Mouse (Mus musculus) megakaryocyte progenitor cell, adult 5-6 weeks (primary cell): ENCODE results near the gene Glis3. TPM values are rescaled to one million over a fixed set of nuclear protein-coding genes. Genes with fewer than 3 reads are reported as not detected.
A peak's percentile ranks its signal among the peaks of the same experiment; 100 is the strongest.

ENCODE experiments used
- ATAC-seq: replicated peaks from 2 replicates; pipeline ENCODE4 v1.8.0; 2016; ENCODE audit warnings: mild to moderate bottlenecking, moderate TSS enrichment, inconsistent platforms; ENCODE audit not compliant: poor library complexity
- total RNA-seq, 2 experiments: library from RNA; stranded (forward) in 1 of 2; stranded (reverse) in 1 of 2; fragments of 157-497, 149-512 nt in 1 of 2; fragments of 200-1000 nt in 1 of 2; gene quantifications; 2 replicates each; pipeline versions ENCODE4 v1.2.3 to v1.2.4; 2015 to 2017

The Glis3 gene
- total RNA-seq (2015), result 5.8 and 8.5 TPM in 2 replicates
- 2.5 and 3.5 TPM in 2 replicates for total RNA-seq (2017)

GRCm38 (mm10) chr19:28679776-28680391 is at the start of gene Glis3:
TSS of gene Glis3 (minus strand) at chr19:28680077.
- ATAC-seq, result peak; percentile 82

DNA sequence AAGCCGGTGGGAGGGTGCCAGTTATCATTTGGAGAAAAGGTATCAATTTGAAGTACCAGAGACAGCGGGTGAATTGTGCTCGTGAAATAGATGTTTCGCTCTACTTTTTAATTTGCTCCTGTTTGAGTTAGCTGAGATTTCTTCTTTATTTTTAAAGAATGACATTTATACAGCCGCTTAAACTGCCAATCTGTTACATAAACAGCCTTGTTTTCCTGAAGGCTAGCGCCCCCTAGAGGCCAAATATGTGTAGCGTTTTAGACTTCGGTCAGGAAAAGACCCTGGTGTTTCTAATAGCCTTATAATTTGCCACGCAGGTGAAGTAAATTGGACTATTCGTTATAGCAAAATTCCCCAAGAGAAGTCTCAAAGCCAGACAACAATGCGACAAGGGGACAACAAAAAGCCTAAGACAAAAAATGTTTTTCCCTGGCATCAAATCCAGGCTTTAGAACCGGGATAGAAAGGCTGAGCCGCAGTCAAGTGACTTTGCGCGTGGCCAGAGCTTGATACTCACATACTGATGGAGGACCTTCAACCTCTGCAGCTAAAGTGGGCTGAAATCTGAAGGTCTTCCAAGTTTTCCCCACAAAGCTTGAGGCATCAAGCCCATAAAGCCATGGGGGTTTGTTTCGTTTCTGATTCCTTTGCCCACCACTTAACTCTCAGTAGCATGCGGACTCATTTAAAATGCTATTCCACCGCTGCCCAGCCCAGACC is 46.4 kb upstream of the Glis3 start:
- no peak for ATAC-seq

GRCm38 (mm10) chr19:28724641-28725040 is 44.8 kb upstream of the Glis3 start:
- no peak for ATAC-seq

- no peak for ATAC-seq
Measured at GRCm38 (mm10) chr19:28722626-28723025, 42.7 kb upstream of the Glis3 start.

GRCm38 (mm10) chr19:28721834-28722233 is 42.0 kb upstream of the Glis3 start:
- no peak for ATAC-seq

DNA sequence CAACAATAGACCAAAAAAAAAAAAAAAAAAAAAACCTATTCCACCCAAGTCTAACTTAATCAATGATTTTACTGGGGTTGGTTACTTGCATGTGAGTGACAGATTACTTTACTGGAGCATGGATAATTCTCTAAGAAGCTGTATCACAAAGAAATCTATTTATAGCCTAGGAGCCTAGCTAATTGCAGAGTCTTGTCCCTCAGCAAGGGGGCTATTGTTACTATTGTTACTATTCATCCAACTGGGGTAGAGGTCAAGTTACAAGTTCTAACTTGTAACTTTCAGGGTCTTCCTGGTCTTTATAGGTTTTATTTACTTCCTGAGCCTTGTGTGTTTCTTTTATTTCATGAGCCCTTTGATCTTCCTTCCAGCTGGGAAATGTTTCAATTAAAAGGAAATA is 40.1 kb upstream of the Glis3 start:
- ATAC-seq, result no peak

DNA sequence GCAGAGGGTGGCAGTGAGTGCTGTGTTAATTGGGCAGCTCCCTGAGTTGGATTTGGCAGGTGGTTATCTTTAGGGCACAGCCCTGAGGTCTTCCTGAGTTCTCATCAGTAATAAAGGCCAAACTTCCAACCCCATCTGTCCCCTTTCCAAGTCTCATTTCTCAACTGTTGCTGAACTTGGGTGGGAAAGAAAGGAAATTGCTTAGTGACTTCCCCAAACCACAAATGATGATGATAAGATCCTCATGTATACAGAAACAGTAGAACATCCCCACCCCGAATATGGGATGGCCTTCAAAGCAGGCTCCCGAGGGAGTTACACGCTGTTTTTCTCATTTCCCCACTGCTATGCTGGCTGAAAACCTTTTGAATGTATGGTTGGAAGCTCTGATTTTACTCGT is 34.8 kb upstream of the Glis3 start:
- no peak for ATAC-seq

- ATAC-seq, result no peak
Measured at GRCm38 (mm10) chr19:28697718-28698117, 17.8 kb upstream of the Glis3 start.

DNA sequence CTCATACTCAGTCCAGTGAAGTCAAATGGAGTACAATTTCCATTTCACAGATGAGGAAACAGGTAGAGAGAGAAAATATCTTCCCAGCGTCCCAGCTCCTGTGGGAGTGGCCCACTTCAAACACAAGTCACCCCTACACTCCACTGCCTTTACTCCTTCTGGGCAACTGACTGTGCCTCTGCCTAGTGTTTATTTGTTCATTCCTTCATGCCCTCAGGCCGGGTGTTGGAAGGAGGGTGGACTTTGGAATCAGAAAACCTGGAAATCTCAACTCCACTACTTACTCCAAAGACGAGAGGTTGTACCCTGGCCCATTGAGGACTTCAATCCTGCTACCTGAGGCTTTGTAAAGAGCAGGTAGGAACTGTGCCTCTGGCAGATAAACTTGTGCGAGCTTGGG is 6.5 kb upstream of the Glis3 start:
- no peak for ATAC-seq

- ATAC-seq, result peak; percentile 31; the same call in 1 of the 2 replicates
Measured at GRCm38 (mm10) chr19:28685484-28685883, 5.6 kb upstream of the Glis3 start.

DNA sequence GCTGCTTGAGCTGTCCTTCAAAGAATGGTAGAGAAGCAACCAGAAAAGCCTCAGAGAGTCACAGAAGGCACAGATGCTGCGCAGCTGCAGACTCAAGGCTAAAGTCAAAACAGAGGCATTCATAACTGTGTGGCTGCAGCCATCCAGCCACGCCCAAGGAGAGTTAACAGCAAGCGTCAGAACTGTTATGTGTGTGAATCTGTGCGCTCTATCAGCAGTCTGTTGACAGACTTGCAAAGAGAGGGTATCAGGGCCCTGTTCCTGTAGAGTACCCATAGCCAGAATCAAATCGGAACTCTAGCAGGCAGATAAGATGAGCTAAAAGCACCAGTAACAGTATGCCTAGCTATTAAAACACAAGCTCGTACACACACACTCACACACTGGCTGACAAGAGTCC is 4.5 kb upstream of the Glis3 start:
- no peak for ATAC-seq

DNA sequence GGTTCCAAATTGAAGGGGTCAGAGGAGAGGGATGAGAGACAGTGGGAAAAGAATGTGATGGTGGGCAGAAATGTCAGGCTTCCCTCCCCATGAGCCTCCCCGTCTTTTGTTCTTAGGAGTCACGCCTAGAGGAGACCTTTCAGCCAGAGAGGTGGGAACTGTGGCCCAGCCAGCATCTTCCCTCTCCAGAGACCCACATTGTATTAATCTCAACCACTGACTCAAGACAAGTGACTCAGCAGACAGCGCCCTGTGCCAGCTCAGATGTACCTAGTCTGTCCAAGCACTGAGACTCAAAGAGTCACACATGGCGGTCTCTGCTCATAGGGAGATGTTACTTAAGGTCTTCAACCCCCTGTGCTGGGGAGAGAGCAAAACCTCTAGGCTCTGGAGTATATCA is 3.5 kb upstream of the Glis3 start:
- ATAC-seq, result no peak

- ATAC-seq, result no peak
Measured at GRCm38 (mm10) chr19:28679291-28679775, 544 bp downstream of the Glis3 start.

DNA sequence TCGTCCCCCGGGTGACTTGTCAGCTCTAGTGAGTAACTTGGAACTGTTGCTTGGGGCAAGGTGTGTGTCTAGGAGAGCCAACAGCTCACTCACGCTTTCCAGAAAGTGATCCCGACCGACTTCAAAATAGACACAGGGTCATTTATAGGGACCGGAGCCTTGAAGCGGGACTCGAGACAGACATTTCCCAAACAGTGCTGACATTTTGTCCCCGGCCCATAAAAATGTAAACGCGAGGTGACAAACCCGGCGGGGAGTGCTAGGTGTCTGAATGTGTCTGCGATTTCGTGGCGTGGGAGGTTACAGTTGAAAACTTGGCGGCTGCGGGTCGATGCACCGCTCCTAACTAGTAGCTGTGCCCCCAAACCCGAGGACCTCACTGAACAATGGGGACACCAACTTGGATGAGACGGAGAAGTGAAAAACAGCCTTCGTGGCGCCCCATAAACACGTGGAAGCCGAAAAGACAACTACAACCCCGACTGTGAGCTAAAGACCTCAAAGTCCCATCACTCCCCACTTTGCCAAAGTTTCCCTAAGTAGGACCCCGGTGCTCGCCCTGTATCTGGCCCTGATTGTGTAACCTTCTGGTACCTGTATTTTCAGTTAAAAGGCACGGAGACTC is 1.1 kb downstream of the Glis3 start:
- no peak for ATAC-seq

DNA sequence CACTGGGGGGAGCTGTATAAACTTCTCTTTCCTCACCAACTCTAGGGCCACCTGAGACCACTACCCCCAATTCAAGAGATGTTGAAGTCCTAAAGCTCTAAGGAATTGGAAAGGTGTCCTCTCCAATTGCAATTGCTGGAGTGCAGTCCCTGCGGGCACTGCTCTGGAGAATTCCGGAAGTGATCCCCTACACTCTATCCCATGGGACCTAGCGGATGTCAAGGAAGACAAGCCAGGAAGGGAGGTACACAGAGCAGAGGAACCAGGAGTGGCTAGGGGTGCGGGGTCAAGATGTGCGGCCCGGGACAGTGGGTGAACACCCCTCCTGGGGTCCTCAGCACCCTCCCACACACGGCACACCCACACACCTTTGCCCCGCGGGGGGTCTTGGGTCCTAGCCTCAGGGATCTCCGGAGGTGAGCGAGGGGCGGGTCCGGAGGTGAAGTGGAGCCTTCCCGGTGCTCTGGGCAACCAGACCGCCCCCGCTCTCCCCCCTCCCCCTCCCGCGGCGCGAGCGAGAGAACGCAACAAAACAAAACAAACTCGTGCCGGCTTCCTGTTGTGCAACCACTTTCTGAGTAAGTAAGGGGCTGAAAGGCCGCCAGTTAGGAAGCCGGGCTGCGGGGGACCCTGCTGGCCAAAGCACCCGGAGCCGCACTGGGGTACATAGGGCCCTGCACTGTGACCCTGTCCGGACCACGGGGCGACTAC is 2.0 kb downstream of the Glis3 start:
- ATAC-seq, result peak; percentile 35

- ATAC-seq, result peak; percentile 33; the same call in 1 of the 2 replicates
Measured at GRCm38 (mm10) chr19:28677045-28677727, 2.7 kb downstream of the Glis3 start.

DNA sequence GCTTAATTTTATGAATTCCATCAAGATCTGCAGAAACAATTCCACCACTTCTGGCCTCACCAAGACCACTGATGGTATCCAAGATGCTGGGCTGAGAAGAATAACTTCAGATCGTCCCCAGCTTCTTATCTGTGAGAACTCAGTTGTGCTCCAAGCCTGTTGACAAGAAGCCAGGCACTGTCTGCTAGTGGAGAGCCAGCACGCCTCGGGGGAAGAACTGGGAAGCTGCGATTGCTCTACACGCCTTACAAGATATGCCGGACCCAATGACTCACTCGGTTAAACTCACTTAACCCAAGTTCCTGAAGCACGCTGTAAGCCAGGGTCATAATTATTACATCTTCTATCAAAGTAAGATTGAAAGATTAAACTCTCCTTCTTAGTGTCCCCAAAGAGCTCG is 16.1 kb downstream of the Glis3 start:
- no peak for ATAC-seq

- ATAC-seq, result no peak
Measured at GRCm38 (mm10) chr19:28663148-28663547, 16.7 kb downstream of the Glis3 start.

DNA sequence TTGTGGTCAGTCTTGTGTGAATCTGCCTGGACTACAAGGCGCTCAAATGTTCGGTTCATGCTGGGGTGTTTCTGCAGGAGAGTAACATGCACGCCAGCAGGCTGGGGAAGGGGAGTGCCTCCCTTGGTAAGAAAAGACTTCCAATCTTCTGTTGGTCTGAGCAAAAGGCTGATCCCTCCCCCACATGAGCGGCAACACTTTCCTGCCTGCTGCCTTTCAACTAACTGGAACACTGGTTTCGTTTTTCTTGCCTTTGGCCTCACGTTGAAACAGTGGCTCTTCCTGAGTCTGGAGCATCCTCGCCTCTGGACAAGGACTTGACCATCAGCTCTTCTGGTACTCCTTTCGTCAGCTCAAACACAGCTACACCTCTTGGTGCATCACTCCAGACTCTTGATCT is 17.4 kb downstream of the Glis3 start:
- ATAC-seq, result no peak

DNA sequence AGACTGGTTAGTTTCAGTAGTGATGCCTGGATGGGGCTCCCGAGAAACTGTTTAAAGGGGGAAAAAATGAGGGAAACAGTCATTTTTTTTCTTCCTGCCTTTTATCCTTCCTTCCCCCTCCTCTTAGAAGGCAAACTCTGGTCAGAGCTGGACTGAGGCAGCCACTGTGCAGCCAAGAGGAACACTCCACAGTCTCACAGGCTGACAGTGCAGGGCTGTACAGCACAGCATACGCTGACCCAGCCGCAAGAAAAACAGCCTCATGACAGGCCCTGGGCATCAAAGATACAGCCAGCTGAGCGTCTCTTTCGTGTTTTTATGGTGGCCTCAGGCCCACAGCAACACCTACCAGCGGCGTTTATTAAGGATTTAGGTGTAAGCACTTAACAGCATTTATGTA is 19.0 kb downstream of the Glis3 start:
- no peak for ATAC-seq

DNA sequence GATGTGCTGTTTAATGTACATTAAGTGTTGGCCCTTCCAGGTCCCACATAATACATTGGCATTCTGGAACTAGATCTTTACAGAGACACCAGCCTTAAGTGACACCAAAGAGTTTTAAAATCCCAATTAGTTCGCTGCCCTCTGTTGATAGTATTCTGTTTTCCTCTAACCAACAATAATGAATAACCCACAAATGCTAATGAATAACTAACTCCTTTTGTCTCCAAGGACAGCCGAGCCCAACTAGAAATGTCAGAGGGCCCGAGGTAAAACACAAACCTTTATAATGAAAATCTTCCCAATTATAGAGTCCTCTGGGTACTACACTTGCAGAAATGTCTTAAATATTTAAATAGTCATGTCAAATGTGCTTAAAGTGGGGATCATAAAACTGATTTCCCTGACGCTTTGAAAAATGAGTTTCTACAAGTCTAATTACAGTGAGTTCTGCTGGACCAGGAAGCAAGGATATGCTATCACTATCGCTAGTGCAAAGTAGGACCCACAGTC is 22.1 kb downstream of the Glis3 start:
- ATAC-seq, result no peak
